Mouse (Mus musculus) cerebellum, postnatal 10 days (tissue): ENCODE data around the gene Trappc6a.
A peak's percentile ranks its signal among the peaks of the same experiment; 100 is the strongest.

Source experiments
- DNase-seq, 2 experiments: peaks; one replicate each; pipeline ENCODE4 v3.0.0; 2021; ENCODE audit warnings: mixed read lengths in 2 of 2

Gene Trappc6a

GRCm38 (mm10) chr7:19508150-19508923 lies at the start of gene Trappc6a, which contains the start of gene Bloc1s3:
TSS of gene Trappc6a (plus strand) at chr7:19508395.
TSS of gene Bloc1s3 (minus strand) at chr7:19508367.
- peak; percentile 96 for DNase-seq

- peak; percentile 90 to 92 for DNase-seq
Measured at GRCm38 (mm10) chr7:19458591-19459111, 49.5 kb upstream of the Trappc6a start, which contains the start of gene Mark4. TSS of gene Mark4 (minus strand) at chr7:19458821.

- no peak for DNase-seq
Measured at GRCm38 (mm10) chr7:19459144-19459870, 48.9 kb upstream of the Trappc6a start.

GRCm38 (mm10) chr7:19460500-19460899 lies 47.7 kb upstream of the Trappc6a start:
- DNase-seq = no peak

GRCm38 (mm10) chr7:19461488-19461887 lies 46.7 kb upstream of the Trappc6a start:
- peak; percentile 88 to 93 for DNase-seq

GRCm38 (mm10) chr7:19462443-19462842 lies 45.8 kb upstream of the Trappc6a start:
- no peak for DNase-seq

GRCm38 (mm10) chr7:19462884-19463381 lies 45.3 kb upstream of the Trappc6a start, which contains the start of gene Exoc3l2:
TSS of gene Exoc3l2 (plus strand) at chr7:19463331.
- no peak for DNase-seq

GRCm38 (mm10) chr7:19464367-19465307 lies 43.6 kb upstream of the Trappc6a start:
- DNase-seq = peak; percentile 48 to 55

- no peak for DNase-seq
Measured at GRCm38 (mm10) chr7:19466602-19467145, 41.5 kb upstream of the Trappc6a start.

GRCm38 (mm10) chr7:19467638-19468037 lies 40.6 kb upstream of the Trappc6a start:
- no peak for DNase-seq

GRCm38 (mm10) chr7:19468279-19468678 lies 39.9 kb upstream of the Trappc6a start:
- DNase-seq = no peak

- DNase-seq = no peak
Measured at GRCm38 (mm10) chr7:19469404-19469803, 38.8 kb upstream of the Trappc6a start.

GRCm38 (mm10) chr7:19470308-19470707 lies 37.9 kb upstream of the Trappc6a start:
- DNase-seq = no peak

GRCm38 (mm10) chr7:19472403-19472802 lies 35.8 kb upstream of the Trappc6a start:
- DNase-seq = no peak

- peak; percentile 88 to 91 for DNase-seq
Measured at GRCm38 (mm10) chr7:19473875-19474443, 34.2 kb upstream of the Trappc6a start.

GRCm38 (mm10) chr7:19477084-19477483 lies 31.1 kb upstream of the Trappc6a start:
- DNase-seq = no peak

GRCm38 (mm10) chr7:19477624-19478384 lies 30.4 kb upstream of the Trappc6a start:
- no peak for DNase-seq

- DNase-seq = no peak
Measured at GRCm38 (mm10) chr7:19483281-19483680, 24.9 kb upstream of the Trappc6a start.

- no peak for DNase-seq
Measured at GRCm38 (mm10) chr7:19485488-19485887, 22.7 kb upstream of the Trappc6a start.

GRCm38 (mm10) chr7:19486549-19486948 lies 21.6 kb upstream of the Trappc6a start:
- no peak for DNase-seq

- DNase-seq = no peak
Measured at GRCm38 (mm10) chr7:19489525-19489924, 18.7 kb upstream of the Trappc6a start.
